11 mouse cellular contexts compared by ENCODE assay signal in the genomic region with DNA sequence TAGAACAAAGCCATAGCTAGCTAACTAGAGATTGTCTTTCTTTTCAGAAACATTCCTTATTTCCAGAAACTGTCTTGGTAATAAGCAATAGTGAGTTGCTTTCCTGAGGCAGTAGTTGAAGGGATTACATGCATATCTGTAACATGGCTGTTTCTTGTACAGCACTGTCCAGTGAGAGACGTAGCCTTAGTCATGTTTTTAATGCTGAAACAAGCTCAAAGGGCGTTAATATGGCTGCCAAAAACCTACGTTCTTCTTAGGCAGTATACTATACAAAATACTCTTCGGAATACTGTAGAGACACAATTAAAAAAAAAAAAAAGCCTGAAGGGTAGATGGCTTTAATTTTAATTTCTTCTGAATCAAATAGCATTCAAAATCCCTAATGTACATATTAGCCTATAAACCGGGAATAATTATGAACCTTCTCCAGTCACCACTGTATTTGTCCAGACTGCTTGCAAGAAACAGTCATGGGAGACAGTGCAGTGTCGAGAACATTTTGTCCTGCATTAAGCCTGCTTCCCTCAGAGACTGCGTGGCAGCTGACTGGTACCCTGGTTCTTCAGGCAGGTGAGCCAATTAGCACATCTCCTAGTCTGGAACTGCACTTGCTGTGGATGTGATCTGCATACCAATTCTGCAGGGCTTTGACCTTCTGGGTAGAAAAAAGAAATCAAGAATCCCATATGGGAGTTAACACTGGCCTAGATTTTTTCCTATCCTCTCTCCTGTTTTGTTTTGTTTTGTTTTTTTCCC.
DNase-seq lines count a peak whose midpoint lies in the region; ATAC-seq and TF ChIP-seq lines count a peak whose summit lies in the region.
"Had no signal": no experiment of that assay in that cellular context is flagged by ENCODE, and none has a peak within 500 bp of the region (broad histone marks: within the 10 kb centered on the region; RNA-seq: fewer than 3 reads in every experiment).

No protein-coding gene starts in this region.

- ATAC-seq in hindbrain, embryonic 11.5 days (ENCODE audit: low FRiP score) = peak; percentile 61
- peak; percentile 57 for ATAC-seq in forebrain, embryonic 15.5 days (replicated peaks)
- peak; percentile 90 for ATAC-seq in midbrain, embryonic 14.5 days (ENCODE audit: low FRiP score, low TSS enrichment)
- no peak for ATAC-seq in liver, embryonic 11.5 days (replicated peaks; ENCODE audit: low FRiP score)
- ATAC-seq: liver, embryonic 12.5 days had no signal

- no peak for TF ChIP-seq POLR2A in thymus, adult 2 months (IDR thresholded peaks at IDR 0.05; ENCODE audit: control insufficient read depth, extremely low read depth, insufficient read depth, low read length, poor library complexity)

- H3K36me3 ChIP-seq in hindbrain, embryonic 11.5 days (ENCODE audit: control insufficient read depth, insufficient read depth, low read length) = no peaks in the 10 kb centered on the region
- no peaks in the 10 kb centered on the region for H3K36me3 ChIP-seq in hindbrain, embryonic 10.5 days
- no peaks in the 10 kb centered on the region for H3K36me3 ChIP-seq in forebrain, embryonic 15.5 days
- no peaks in the 10 kb centered on the region for H3K36me3 ChIP-seq in midbrain, embryonic 14.5 days (ENCODE audit: control insufficient read depth, insufficient read depth, low read length)
- H3K36me3 ChIP-seq in liver, embryonic 11.5 days (ENCODE audit: control insufficient read depth, insufficient read depth, low read length) = no peaks in the 10 kb centered on the region
- H3K36me3 ChIP-seq in thymus, adult 2 months (ENCODE audit: control insufficient read depth, insufficient read depth, low read length) = no peaks in the 10 kb centered on the region
- H3K36me3 ChIP-seq: G1E; liver, embryonic 12.5 days had no signal

- H3K27ac ChIP-seq in hindbrain, embryonic 11.5 days (ENCODE audit: low read depth, low read length) = no peak overlapping the region
- H3K27ac ChIP-seq in hindbrain, embryonic 10.5 days = no peak overlapping the region
- H3K27ac ChIP-seq in forebrain, embryonic 15.5 days (replicated peaks) = no peak overlapping the region
- peak overlapping the region; percentile 75 for H3K27ac ChIP-seq in midbrain, embryonic 14.5 days (replicated peaks; ENCODE audit: low read depth, low read length)
- no peak overlapping the region for H3K27ac ChIP-seq in liver, embryonic 11.5 days (ENCODE audit: low read depth, low read length)
- H3K27ac ChIP-seq in thymus, adult 2 months (ENCODE audit: control insufficient read depth, insufficient read depth, low read length) = no peak overlapping the region
- H3K27ac ChIP-seq: liver, embryonic 12.5 days had no signal

- no peak for TF ChIP-seq CTCF in thymus, adult 2 months (IDR thresholded peaks at IDR 0.05; ENCODE audit: borderline replicate concordance, control insufficient read depth, extremely low read depth, insufficient read depth, low read length, poor library complexity)

- no peak overlapping the region for H3K4me2 ChIP-seq in hindbrain, embryonic 11.5 days (replicated peaks; ENCODE audit: low read depth, low read length)
- no peak overlapping the region for H3K4me2 ChIP-seq in forebrain, embryonic 15.5 days (replicated peaks)
- H3K4me2 ChIP-seq in midbrain, embryonic 14.5 days (ENCODE audit: low read length) = no peak overlapping the region
- H3K4me2 ChIP-seq in liver, embryonic 11.5 days = no peak overlapping the region
- H3K4me2 ChIP-seq: liver, embryonic 12.5 days had no signal

- 82% methylated on average over 7 of the region's 7 CpGs for WGBS in hindbrain, embryonic 11.5 days
- WGBS in hindbrain, embryonic 10.5 days = 87% methylated on average over 7 of the region's 7 CpGs
- WGBS in forebrain, embryonic 15.5 days = 63% methylated on average over 7 of the region's 7 CpGs
- 43% methylated on average over 7 of the region's 7 CpGs for WGBS in midbrain, embryonic 14.5 days
- WGBS in liver, embryonic 11.5 days = 75% methylated on average over 7 of the region's 7 CpGs
- 88% methylated on average over 7 of the region's 7 CpGs for WGBS in thymus, adult 2 months

- DNase-seq in hindbrain, embryonic 11.5 days (ENCODE audit: low spot score) = peak; percentile 32
- DNase-seq in hindbrain, embryonic 10.5 days (ENCODE audit: low spot score) = no peak
- DNase-seq in cerebellum, adult 18-20 months = peak; percentile 7 to 12
- DNase-seq in midbrain, embryonic 14.5 days = peak; percentile 86
- DNase-seq in liver, embryonic 11.5 days (ENCODE audit: low spot score) = no peak
- no peak for DNase-seq in right cerebral cortex, adult 2 months (ENCODE audit: low spot score in 2 of 2)
- DNase-seq in thymus, adult 2 months = no peak
- DNase-seq: gastrocnemius, postnatal 36 days had no signal

- no peaks in the 10 kb centered on the region for H3K27me3 ChIP-seq in hindbrain, embryonic 11.5 days (ENCODE audit: control insufficient read depth, insufficient read depth, low read length)
- no peaks in the 10 kb centered on the region for H3K27me3 ChIP-seq in hindbrain, embryonic 10.5 days (ENCODE audit: insufficient read depth, poor library complexity, severe bottlenecking)
- no peaks in the 10 kb centered on the region for H3K27me3 ChIP-seq in forebrain, embryonic 15.5 days
- H3K27me3 ChIP-seq in midbrain, embryonic 14.5 days (ENCODE audit: control insufficient read depth, insufficient read depth, low read length) = no peaks in the 10 kb centered on the region
- no peaks in the 10 kb centered on the region for H3K27me3 ChIP-seq in liver, embryonic 11.5 days (replicated peaks; ENCODE audit: control insufficient read depth, insufficient read depth, low read length)
- H3K27me3 ChIP-seq in thymus, adult 2 months (ENCODE audit: control insufficient read depth, insufficient read depth, low read length) = no peaks in the 10 kb centered on the region
- H3K27me3 ChIP-seq: liver, embryonic 12.5 days had no signal

- no peak overlapping the region for H3K9ac ChIP-seq in hindbrain, embryonic 11.5 days (ENCODE audit: low read depth, low read length)
- H3K9ac ChIP-seq in forebrain, embryonic 15.5 days (replicated peaks) = no peak overlapping the region
- no peak overlapping the region for H3K9ac ChIP-seq in midbrain, embryonic 14.5 days (replicated peaks; ENCODE audit: low read length)
- H3K9ac ChIP-seq in liver, embryonic 11.5 days (ENCODE audit: low read depth, low read length) = no peak overlapping the region
- H3K9ac ChIP-seq: liver, embryonic 12.5 days had no signal

- H3K4me3 ChIP-seq in hindbrain, embryonic 11.5 days (ENCODE audit: low read depth, low read length) = no peak overlapping the region
- no peak overlapping the region for H3K4me3 ChIP-seq in hindbrain, embryonic 10.5 days
- no peak overlapping the region for H3K4me3 ChIP-seq in forebrain, embryonic 15.5 days
- H3K4me3 ChIP-seq in midbrain, embryonic 14.5 days (replicated peaks; ENCODE audit: low read depth, low read length) = no peak overlapping the region
- H3K4me3 ChIP-seq in liver, embryonic 11.5 days (ENCODE audit: low read depth, low read length) = no peak overlapping the region
- H3K4me3 ChIP-seq in thymus, adult 2 months (ENCODE audit: control insufficient read depth, insufficient read depth, low read length) = no peak overlapping the region
- H3K4me3 ChIP-seq: liver, embryonic 12.5 days had no signal

- H3K9me3 ChIP-seq in hindbrain, embryonic 11.5 days (ENCODE audit: control insufficient read depth, low read length) = no peaks in the 10 kb centered on the region
- no peaks in the 10 kb centered on the region for H3K9me3 ChIP-seq in hindbrain, embryonic 10.5 days
- H3K9me3 ChIP-seq in forebrain, embryonic 15.5 days = no peaks in the 10 kb centered on the region
- no peaks in the 10 kb centered on the region for H3K9me3 ChIP-seq in midbrain, embryonic 14.5 days (ENCODE audit: control insufficient read depth, low read length)
- no peaks in the 10 kb centered on the region for H3K9me3 ChIP-seq in liver, embryonic 11.5 days (ENCODE audit: control insufficient read depth, low read length)
- H3K9me3 ChIP-seq: G1E; liver, embryonic 12.5 days had no signal

- H3K4me1 ChIP-seq in hindbrain, embryonic 11.5 days (replicated peaks; ENCODE audit: control insufficient read depth, insufficient read depth, low read length) = no peaks in the 10 kb centered on the region
- no peaks in the 10 kb centered on the region for H3K4me1 ChIP-seq in hindbrain, embryonic 10.5 days (replicated peaks)
- no peaks in the 10 kb centered on the region for H3K4me1 ChIP-seq in forebrain, embryonic 15.5 days
- H3K4me1 ChIP-seq in midbrain, embryonic 14.5 days (ENCODE audit: control insufficient read depth, insufficient read depth, low read length) = no peaks in the 10 kb centered on the region
- no peaks in the 10 kb centered on the region for H3K4me1 ChIP-seq in liver, embryonic 11.5 days (replicated peaks; ENCODE audit: control insufficient read depth, insufficient read depth, low read length)
- H3K4me1 ChIP-seq in thymus, adult 2 months (replicated peaks; ENCODE audit: control insufficient read depth, insufficient read depth, low read length) = no peaks in the 10 kb centered on the region
- H3K4me1 ChIP-seq: liver, embryonic 12.5 days had no signal

Comparison
In these comparisons a context has a peak if more than half of its experiments do, and no peak if none do; other contexts are left out.
1. DNase-seq: peak in hindbrain, embryonic 11.5 days (single experiment), cerebellum, adult 18-20 months (2 of 2) and midbrain, embryonic 14.5 days (single experiment); none in hindbrain, embryonic 10.5 days (single experiment), liver, embryonic 11.5 days (single experiment), right cerebral cortex, adult 2 months (0 of 2) and thymus, adult 2 months (single experiment).